Mouse (Mus musculus) stomach, embryonic 14.5 days (tissue): ENCODE results near the gene Oas1c. TPM values are rescaled to one million over a fixed set of nuclear protein-coding genes. Genes with fewer than 3 reads are reported as not detected.

ENCODE experiments used
- microRNA-seq: library from miRNA; unstranded; fragments of <30 nt; microRNA quantifications from one replicate; pipeline ENCODE4, GENCODE M21; 2016
- polyA plus RNA-seq: library from polyadenylated mRNA; unstranded; fragments of >200 nt; fragmentation: Nextera tagmentation; extraction: Ambion mirVana; gene quantifications from 2 replicates; pipeline ENCODE4 v1.2.1, GENCODE M21; 2014

Gene Oas1c
- polyA plus RNA-seq, 1 experiment from 2014 or later, result 0.59 TPM

Small RNA genes lying within 50 kb of the gene (microRNA-seq; reads per million reads assigned to microRNA genes)
- gene Gm22907, result not detected

Other genes starting within 250 kb of the Oas1c start
- gene Tpcn1, start 223.8 kb downstream of the Oas1c start, polyA plus RNA-seq, result 24.0 and 26.5 TPM in 2 replicates
- gene Iqcd, start 223.5 kb downstream of the Oas1c start, polyA plus RNA-seq, result 0.54 and 0.78 TPM in 2 replicates
- gene Rita1, start 199.9 kb downstream of the Oas1c start, polyA plus RNA-seq, result 8.4 and 9.0 TPM in 2 replicates
- gene Ddx54, start 199.8 kb downstream of the Oas1c start, polyA plus RNA-seq, result 27.1 and 30.7 TPM in 2 replicates
- not detected in 2 replicates for gene Cfap73, start 178.3 kb downstream of the Oas1c start, polyA plus RNA-seq
- gene Rasal1, start 163.7 kb downstream of the Oas1c start, polyA plus RNA-seq, result 0.07 and 0.18 TPM in 2 replicates
- 5.2 and 5.9 TPM in 2 replicates for gene Dtx1, start 100.6 kb downstream of the Oas1c start, polyA plus RNA-seq
- gene Oas2, start 62.7 kb downstream of the Oas1c start, polyA plus RNA-seq, result 0.58 and 0.70 TPM in 2 replicates
- gene Oas3, start 34.9 kb downstream of the Oas1c start, polyA plus RNA-seq, result not detected in 2 replicates
- not detected in 2 replicates for gene Oas1e, start 17.0 kb downstream of the Oas1c start, polyA plus RNA-seq
- gene Oas1f, start 34.9 kb upstream of the Oas1c start, polyA plus RNA-seq, result 0.35 TPM in 1 of 2 replicates, not detected in the other
- not detected in 2 replicates for gene Oas1h, start 48.9 kb upstream of the Oas1c start, polyA plus RNA-seq
- 0.83 and 1.1 TPM in 2 replicates for gene Oas1g, start 75.1 kb upstream of the Oas1c start, polyA plus RNA-seq
- 2.2 and 3.0 TPM in 2 replicates for gene Oas1a, start 95.0 kb upstream of the Oas1c start, polyA plus RNA-seq
- not detected in 2 replicates for gene Oas1d, start 102.0 kb upstream of the Oas1c start, polyA plus RNA-seq
- gene Rph3a, start 197.6 kb upstream of the Oas1c start, polyA plus RNA-seq, result 0.11 and 0.16 TPM in 2 replicates